Mouse (Mus musculus): ENCODE results near the gene Kcnma1. TPM values are rescaled to one million over a fixed set of nuclear protein-coding genes. Genes with fewer than 3 reads are reported as not detected.

The Kcnma1 gene
- polyA plus RNA-seq, 1 experiment from 2014 or later, result 0.62 TPM

GRCm38 (mm10) chr14:23391566-23391965 lies 622.7 kb downstream of the Kcnma1 start:
- H3K4me3 ChIP-seq (ENCODE audit: low read depth, low read length), result no peak overlapping the region
- no peak overlapping the region for H3K9ac ChIP-seq (replicated peaks; ENCODE audit: low read depth)
- DNase-seq (ENCODE audit: low spot score), result no peak
- H3K27ac ChIP-seq (ENCODE audit: low read length), result no peak overlapping the region
- TF ChIP-seq CTCF (IDR thresholded peaks at IDR 0.05), result no peak
- TF ChIP-seq EP300 (IDR thresholded peaks at IDR 0.05), result no peak
- no peaks in the 10 kb centered on the region for H3K27me3 ChIP-seq (replicated peaks; ENCODE audit: insufficient read depth, low read length)
- no peaks in the 10 kb centered on the region for H3K36me3 ChIP-seq (ENCODE audit: insufficient read depth, low read length)
- 32% methylated on average over 3 of the region's 3 CpGs for WGBS
- no peaks in the 10 kb centered on the region for H3K9me3 ChIP-seq (ENCODE audit: low read length)
- ATAC-seq, result no peak; the same call in 1 of the 2 replicates
- H3K4me2 ChIP-seq (replicated peaks; ENCODE audit: low read depth, low read length), result no peak overlapping the region
- no peaks in the 10 kb centered on the region for H3K4me1 ChIP-seq (ENCODE audit: insufficient read depth, low read depth, low read length)

- no peak for TF ChIP-seq CTCF (IDR thresholded peaks at IDR 0.05)
- TF ChIP-seq EP300 (IDR thresholded peaks at IDR 0.05), result no peak
- no peak for DNase-seq (ENCODE audit: low spot score)
- Histone ChIP-seq H3K27ac (ENCODE audit: low read length) (no peak overlapping the region), H3K27me3 (replicated peaks; ENCODE audit: insufficient read depth, low read length) (no peaks in the 10 kb centered on the region), H3K9me3 (ENCODE audit: low read length) (no peaks in the 10 kb centered on the region), H3K4me3 (ENCODE audit: low read depth, low read length) (no peak overlapping the region), H3K4me1 (ENCODE audit: insufficient read depth, low read depth, low read length) (no peaks in the 10 kb centered on the region), H3K36me3 (ENCODE audit: insufficient read depth, low read length) (no peaks in the 10 kb centered on the region), H3K4me2 (replicated peaks; ENCODE audit: low read depth, low read length) (no peak overlapping the region), H3K9ac (replicated peaks; ENCODE audit: low read depth) (no peak overlapping the region)
- ATAC-seq, result no peak
- WGBS, result 64% methylated on average over 5 of the region's 5 CpGs
Measured at GRCm38 (mm10) chr14:23390768-23391167, 623.5 kb downstream of the Kcnma1 start.

- ATAC-seq (no peak), DNase-seq (ENCODE audit: low spot score) (no peak)
- H3K36me3 ChIP-seq (ENCODE audit: insufficient read depth, low read length), result no peaks in the 10 kb centered on the region
- WGBS, result 60% methylated on average over 4 of the region's 4 CpGs
- TF ChIP-seq EP300 (IDR thresholded peaks at IDR 0.05) (no peak), CTCF (IDR thresholded peaks at IDR 0.05) (no peak)
- H3K4me3 ChIP-seq (ENCODE audit: low read depth, low read length), result no peak overlapping the region
- no peaks in the 10 kb centered on the region for H3K4me1 ChIP-seq (ENCODE audit: insufficient read depth, low read depth, low read length)
- H3K27me3 ChIP-seq (replicated peaks; ENCODE audit: insufficient read depth, low read length), result no peaks in the 10 kb centered on the region
- no peak overlapping the region for H3K27ac ChIP-seq (ENCODE audit: low read length)
- H3K9ac ChIP-seq (replicated peaks; ENCODE audit: low read depth), result no peak overlapping the region
- no peaks in the 10 kb centered on the region for H3K9me3 ChIP-seq (ENCODE audit: low read length)
- no peak overlapping the region for H3K4me2 ChIP-seq (replicated peaks; ENCODE audit: low read depth, low read length)
Measured at GRCm38 (mm10) chr14:23390161-23390560, 624.1 kb downstream of the Kcnma1 start.

DNA sequence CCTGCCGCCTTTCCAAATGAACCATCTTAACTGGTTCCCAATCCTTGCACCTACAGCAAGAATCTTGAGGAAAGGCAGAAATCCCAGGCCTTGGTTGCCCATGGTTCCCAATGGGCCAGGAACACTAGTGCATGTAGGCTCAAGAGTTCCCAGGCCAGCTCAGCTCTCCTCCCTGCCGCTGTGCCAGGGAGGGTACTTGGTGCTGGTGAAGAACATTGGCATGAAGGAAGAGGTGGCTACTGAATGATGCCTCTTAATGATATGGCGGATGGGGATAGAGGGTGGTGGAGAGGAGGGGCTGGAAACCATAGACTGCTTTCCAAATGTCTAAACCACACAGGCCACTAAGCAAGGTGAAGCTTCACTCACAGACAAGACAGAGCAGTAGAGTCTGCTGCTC lies 627.5 kb downstream of the Kcnma1 start:
- no peak for TF ChIP-seq CTCF (IDR thresholded peaks at IDR 0.05)
- no peak for TF ChIP-seq EP300 (IDR thresholded peaks at IDR 0.05)
- Histone ChIP-seq H3K4me2 (replicated peaks; ENCODE audit: low read depth, low read length) (no peak overlapping the region), H3K27ac (ENCODE audit: low read length) (no peak overlapping the region), H3K36me3 (ENCODE audit: insufficient read depth, low read length) (no peaks in the 10 kb centered on the region), H3K9me3 (ENCODE audit: low read length) (no peaks in the 10 kb centered on the region), H3K4me1 (ENCODE audit: insufficient read depth, low read depth, low read length) (no peaks in the 10 kb centered on the region), H3K27me3 (replicated peaks; ENCODE audit: insufficient read depth, low read length) (no peaks in the 10 kb centered on the region), H3K9ac (replicated peaks; ENCODE audit: low read depth) (no peak overlapping the region), H3K4me3 (ENCODE audit: low read depth, low read length) (no peak overlapping the region)
- no peak for DNase-seq (ENCODE audit: low spot score)
- 94% methylated on average over 3 of the region's 3 CpGs for WGBS
- ATAC-seq, result no peak

GRCm38 (mm10) chr14:23385776-23386608 lies 628.3 kb downstream of the Kcnma1 start:
- 36% methylated on average over 11 of the region's 11 CpGs for WGBS
- no peak overlapping the region for H3K4me3 ChIP-seq (ENCODE audit: low read depth, low read length)
- H3K4me2 ChIP-seq (replicated peaks; ENCODE audit: low read depth, low read length), result no peak overlapping the region
- no peak overlapping the region for H3K27ac ChIP-seq (ENCODE audit: low read length)
- no peaks in the 10 kb centered on the region for H3K4me1 ChIP-seq (ENCODE audit: insufficient read depth, low read depth, low read length)
- DNase-seq (ENCODE audit: low spot score) (peak; percentile 45), ATAC-seq (peak; percentile 38; the same call in 1 of the 2 replicates)
- no peak overlapping the region for H3K9ac ChIP-seq (replicated peaks; ENCODE audit: low read depth)
- no peaks in the 10 kb centered on the region for H3K9me3 ChIP-seq (ENCODE audit: low read length)
- TF ChIP-seq EP300 (IDR thresholded peaks at IDR 0.05) (no peak), CTCF (IDR thresholded peaks at IDR 0.05) (no peak)
- no peaks in the 10 kb centered on the region for H3K27me3 ChIP-seq (replicated peaks; ENCODE audit: insufficient read depth, low read length)
- no peaks in the 10 kb centered on the region for H3K36me3 ChIP-seq (ENCODE audit: insufficient read depth, low read length)

DNA sequence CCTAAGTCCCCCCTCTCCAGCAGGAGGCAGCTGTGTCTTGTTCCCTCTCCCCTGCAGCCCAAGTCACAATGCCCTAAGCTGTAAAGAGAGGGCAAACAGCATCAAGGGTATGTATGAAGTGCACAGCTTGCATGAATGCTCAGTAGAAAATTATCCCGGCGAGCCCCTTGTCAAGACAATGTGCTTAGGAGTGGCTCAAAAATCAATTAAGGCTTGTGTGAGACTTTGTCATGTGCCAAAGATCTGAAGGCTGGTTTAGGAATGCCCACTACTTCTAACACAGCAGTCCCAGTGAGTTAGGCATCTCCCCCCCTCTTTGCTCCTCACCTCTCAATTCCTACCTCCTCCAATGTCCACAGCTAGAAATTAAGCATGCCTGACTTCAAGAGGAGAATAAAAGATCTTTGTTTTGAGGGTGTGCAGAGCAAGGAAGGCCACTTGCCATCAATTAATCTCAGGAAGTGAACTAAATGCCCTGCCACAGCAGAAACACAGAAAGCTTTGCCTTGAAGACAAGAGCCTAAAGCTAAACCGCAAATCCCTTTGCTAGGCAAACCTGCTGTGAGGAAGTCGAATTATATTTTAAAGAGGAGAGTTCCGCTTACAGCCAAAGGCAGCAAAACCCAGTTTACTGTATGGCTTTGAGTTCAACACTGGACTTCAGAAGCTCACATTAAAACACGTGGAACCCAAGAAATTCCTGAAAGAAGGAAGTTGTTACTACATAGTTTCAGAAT lies 635.8 kb downstream of the Kcnma1 start:
- H3K9ac ChIP-seq (replicated peaks; ENCODE audit: low read depth), result no peak overlapping the region
- H3K27me3 ChIP-seq (replicated peaks; ENCODE audit: insufficient read depth, low read length), result no peaks in the 10 kb centered on the region
- no peak overlapping the region for H3K4me3 ChIP-seq (ENCODE audit: low read depth, low read length)
- no peaks in the 10 kb centered on the region for H3K9me3 ChIP-seq (ENCODE audit: low read length)
- H3K27ac ChIP-seq (ENCODE audit: low read length), result no peak overlapping the region
- no peak for TF ChIP-seq CTCF (IDR thresholded peaks at IDR 0.05)
- TF ChIP-seq EP300 (IDR thresholded peaks at IDR 0.05), result no peak
- no peak overlapping the region for H3K4me2 ChIP-seq (replicated peaks; ENCODE audit: low read depth, low read length)
- no peak for ATAC-seq
- DNase-seq (ENCODE audit: low spot score), result no peak
- WGBS, result 35% methylated on average over 6 of the region's 6 CpGs
- no peaks in the 10 kb centered on the region for H3K36me3 ChIP-seq (ENCODE audit: insufficient read depth, low read length)
- no peaks in the 10 kb centered on the region for H3K4me1 ChIP-seq (ENCODE audit: insufficient read depth, low read depth, low read length)

Measured in lung, postnatal 0 days (tissue).